Mouse (Mus musculus): ENCODE data around the gene Snrnp25. TPM values are rescaled to one million over a fixed set of nuclear protein-coding genes. Genes with fewer than 3 reads are reported as not detected.

Snrnp25 gene
- polyA plus RNA-seq, 1 experiment from 2014 or later: 108 TPM

DNA sequence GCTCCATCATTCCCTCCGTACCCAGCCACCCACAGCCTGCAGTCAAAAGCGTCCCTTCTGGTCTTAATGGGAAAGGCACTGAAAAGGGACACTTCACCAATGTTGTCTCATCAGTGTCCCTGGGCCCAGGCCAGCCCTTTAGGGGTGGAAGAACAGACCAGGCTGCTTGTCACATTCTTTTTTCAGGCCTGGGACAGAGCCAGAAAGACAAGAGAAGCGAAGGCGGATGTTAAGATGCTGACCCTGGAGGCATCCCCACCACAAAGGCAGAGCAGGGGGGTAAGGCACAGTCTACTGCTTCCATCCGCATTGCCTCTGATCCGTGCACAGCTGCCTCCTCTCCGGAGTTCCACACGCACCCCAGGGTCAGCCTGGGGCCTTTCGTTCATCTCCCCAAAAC is 15.1 kb upstream of the Snrnp25 start:
- ATAC-seq (ENCODE audit: insufficient number of reproducible peaks, low FRiP score, low TSS enrichment, low read depth): no peak
- no peak overlapping the region for H3K9ac ChIP-seq (ENCODE audit: low read length)
- no peaks in the 10 kb centered on the region for H3K4me1 ChIP-seq (ENCODE audit: control insufficient read depth, insufficient read depth, low read length)
- 86% methylated on average over 9 of the region's 9 CpGs for WGBS
- no peaks in the 10 kb centered on the region for H3K9me3 ChIP-seq (ENCODE audit: control insufficient read depth, low read length)
- no peaks in the 10 kb centered on the region for H3K36me3 ChIP-seq (ENCODE audit: control insufficient read depth, insufficient read depth, low read length)
- no peak overlapping the region for H3K4me3 ChIP-seq (ENCODE audit: low read depth, low read length)
- no peak overlapping the region for H3K4me2 ChIP-seq (ENCODE audit: low read depth, severe bottlenecking)
- no peak for DNase-seq (ENCODE audit: low spot score)
- H3K27me3 ChIP-seq (ENCODE audit: control insufficient read depth, insufficient read depth, low read length): no peaks in the 10 kb centered on the region
- H3K27ac ChIP-seq (replicated peaks; ENCODE audit: low read depth, low read length): no peak overlapping the region

DNA sequence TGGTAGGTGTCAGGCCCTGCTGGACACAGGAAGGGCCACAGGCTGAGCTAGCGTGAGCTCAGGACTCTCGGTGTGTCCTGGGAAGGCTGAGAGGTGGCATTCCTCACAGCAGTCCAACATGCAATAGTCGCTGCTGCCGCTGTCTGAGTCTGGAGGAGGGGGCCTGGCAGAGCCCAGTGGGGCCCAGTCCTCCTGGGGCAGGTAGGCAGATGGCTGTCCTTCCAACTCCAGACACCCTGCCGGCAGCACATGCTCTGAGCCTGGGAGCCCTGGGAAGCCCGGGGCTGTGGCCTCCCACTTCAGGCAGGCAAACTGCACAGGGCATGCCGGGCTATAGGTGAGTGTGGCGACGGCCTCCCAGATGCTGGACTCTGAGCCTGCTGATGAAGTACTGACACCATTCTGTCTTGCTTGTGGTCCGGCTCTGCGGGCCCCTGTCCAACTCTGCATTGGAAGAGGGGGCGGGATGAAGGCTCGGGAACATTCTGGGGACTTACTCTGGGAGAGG is 14.6 kb upstream of the Snrnp25 start:
- no peaks in the 10 kb centered on the region for H3K36me3 ChIP-seq (ENCODE audit: control insufficient read depth, insufficient read depth, low read length)
- H3K27ac ChIP-seq (replicated peaks; ENCODE audit: low read depth, low read length): no peak overlapping the region
- DNase-seq (ENCODE audit: low spot score): no peak
- no peak overlapping the region for H3K4me2 ChIP-seq (ENCODE audit: low read depth, severe bottlenecking)
- no peaks in the 10 kb centered on the region for H3K4me1 ChIP-seq (ENCODE audit: control insufficient read depth, insufficient read depth, low read length)
- no peak overlapping the region for H3K9ac ChIP-seq (ENCODE audit: low read length)
- no peak overlapping the region for H3K4me3 ChIP-seq (ENCODE audit: low read depth, low read length)
- ATAC-seq (ENCODE audit: insufficient number of reproducible peaks, low FRiP score, low TSS enrichment, low read depth): no peak
- no peaks in the 10 kb centered on the region for H3K27me3 ChIP-seq (ENCODE audit: control insufficient read depth, insufficient read depth, low read length)
- 74% methylated on average over 13 of the region's 13 CpGs for WGBS
- H3K9me3 ChIP-seq (ENCODE audit: control insufficient read depth, low read length): no peaks in the 10 kb centered on the region

DNA sequence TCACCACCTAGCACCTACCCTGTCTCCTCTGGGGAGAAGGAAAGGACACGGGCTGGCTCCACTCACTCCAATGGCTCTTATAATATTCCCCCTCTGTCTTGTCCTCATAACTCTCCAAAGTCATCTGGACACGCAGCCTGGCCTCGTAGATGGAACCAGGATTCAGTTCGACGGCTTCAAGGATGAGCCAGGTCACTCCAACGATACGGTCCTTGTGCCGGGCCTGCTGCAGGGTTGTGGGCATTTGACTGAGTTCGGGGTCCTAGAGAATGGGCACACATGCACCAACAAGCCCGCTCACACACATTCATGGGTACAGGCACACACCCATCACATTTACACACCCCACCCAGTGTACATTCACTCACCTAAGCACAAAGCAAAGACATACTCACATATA is 12.1 kb upstream of the Snrnp25 start:
- Histone ChIP-seq H3K36me3 (ENCODE audit: control insufficient read depth, insufficient read depth, low read length) (no peaks in the 10 kb centered on the region), H3K4me2 (ENCODE audit: low read depth, severe bottlenecking) (no peak overlapping the region), H3K9ac (ENCODE audit: low read length) (no peak overlapping the region), H3K4me3 (ENCODE audit: low read depth, low read length) (no peak overlapping the region), H3K4me1 (ENCODE audit: control insufficient read depth, insufficient read depth, low read length) (no peaks in the 10 kb centered on the region), H3K27me3 (ENCODE audit: control insufficient read depth, insufficient read depth, low read length) (no peaks in the 10 kb centered on the region), H3K27ac (replicated peaks; ENCODE audit: low read depth, low read length) (no peak overlapping the region), H3K9me3 (ENCODE audit: control insufficient read depth, low read length) (no peaks in the 10 kb centered on the region)
- DNase-seq (ENCODE audit: low spot score): no peak
- ATAC-seq (ENCODE audit: insufficient number of reproducible peaks, low FRiP score, low TSS enrichment, low read depth): no peak
- WGBS: 81% methylated on average over 10 of the region's 10 CpGs

DNA sequence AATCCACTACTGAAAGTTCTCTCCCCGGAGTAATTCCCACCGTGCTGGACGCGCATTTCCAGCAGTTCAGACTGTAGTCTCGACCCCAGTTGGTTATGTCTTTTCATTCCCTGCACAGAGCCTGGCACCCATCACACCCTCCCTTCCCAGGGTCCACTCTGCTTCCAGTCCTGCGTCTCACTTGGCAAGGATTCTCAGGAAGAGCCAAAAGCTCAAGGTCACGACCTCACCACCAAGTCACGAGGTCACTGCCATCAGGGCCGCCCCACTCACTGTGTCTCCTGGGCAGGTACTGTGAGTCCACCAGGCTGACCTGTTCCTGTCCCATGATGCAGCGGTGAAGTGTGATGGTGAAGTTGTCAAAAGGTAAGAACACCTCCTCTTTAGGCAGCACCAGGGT is 11.1 kb upstream of the Snrnp25 start:
- H3K36me3 ChIP-seq (ENCODE audit: control insufficient read depth, insufficient read depth, low read length): no peaks in the 10 kb centered on the region
- WGBS: 82% methylated on average over 10 of the region's 10 CpGs
- no peak for DNase-seq (ENCODE audit: low spot score)
- no peak for ATAC-seq (ENCODE audit: insufficient number of reproducible peaks, low FRiP score, low TSS enrichment, low read depth)
- no peak overlapping the region for H3K27ac ChIP-seq (replicated peaks; ENCODE audit: low read depth, low read length)
- H3K9ac ChIP-seq (ENCODE audit: low read length): no peak overlapping the region
- H3K9me3 ChIP-seq (ENCODE audit: control insufficient read depth, low read length): no peaks in the 10 kb centered on the region
- H3K27me3 ChIP-seq (ENCODE audit: control insufficient read depth, insufficient read depth, low read length): no peaks in the 10 kb centered on the region
- H3K4me1 ChIP-seq (ENCODE audit: control insufficient read depth, insufficient read depth, low read length): no peaks in the 10 kb centered on the region
- no peak overlapping the region for H3K4me3 ChIP-seq (ENCODE audit: low read depth, low read length)
- no peak overlapping the region for H3K4me2 ChIP-seq (ENCODE audit: low read depth, severe bottlenecking)

DNA sequence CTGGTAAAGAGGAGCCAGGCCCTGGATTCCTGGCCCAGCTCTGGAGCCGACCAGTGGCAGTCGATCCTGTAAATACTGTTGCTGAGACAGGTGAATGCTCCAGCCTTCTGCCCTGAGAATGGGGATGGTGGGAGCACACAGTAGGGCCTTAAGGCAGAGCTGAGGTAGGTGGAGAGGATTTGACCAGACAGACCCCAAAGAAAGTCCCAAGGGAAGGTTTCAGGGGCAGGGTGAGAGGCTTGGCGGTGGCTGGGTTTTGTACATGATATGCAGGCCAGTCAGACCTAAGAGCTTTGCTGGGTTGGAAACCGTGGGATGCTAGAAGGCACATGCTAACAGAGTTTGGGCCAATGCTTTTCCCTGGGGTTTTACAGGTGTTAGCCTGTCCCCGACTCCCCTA is 10.6 kb upstream of the Snrnp25 start:
- no peaks in the 10 kb centered on the region for H3K4me1 ChIP-seq (ENCODE audit: control insufficient read depth, insufficient read depth, low read length)
- H3K27me3 ChIP-seq (ENCODE audit: control insufficient read depth, insufficient read depth, low read length): no peaks in the 10 kb centered on the region
- no peak overlapping the region for H3K4me2 ChIP-seq (ENCODE audit: low read depth, severe bottlenecking)
- 84% methylated on average over 5 of the region's 5 CpGs for WGBS
- H3K27ac ChIP-seq (replicated peaks; ENCODE audit: low read depth, low read length): no peak overlapping the region
- H3K9ac ChIP-seq (ENCODE audit: low read length): no peak overlapping the region
- DNase-seq (ENCODE audit: low spot score) (no peak), ATAC-seq (ENCODE audit: insufficient number of reproducible peaks, low FRiP score, low TSS enrichment, low read depth) (no peak)
- H3K9me3 ChIP-seq (ENCODE audit: control insufficient read depth, low read length): no peaks in the 10 kb centered on the region
- H3K36me3 ChIP-seq (ENCODE audit: control insufficient read depth, insufficient read depth, low read length): no peaks in the 10 kb centered on the region
- no peak overlapping the region for H3K4me3 ChIP-seq (ENCODE audit: low read depth, low read length)

DNA sequence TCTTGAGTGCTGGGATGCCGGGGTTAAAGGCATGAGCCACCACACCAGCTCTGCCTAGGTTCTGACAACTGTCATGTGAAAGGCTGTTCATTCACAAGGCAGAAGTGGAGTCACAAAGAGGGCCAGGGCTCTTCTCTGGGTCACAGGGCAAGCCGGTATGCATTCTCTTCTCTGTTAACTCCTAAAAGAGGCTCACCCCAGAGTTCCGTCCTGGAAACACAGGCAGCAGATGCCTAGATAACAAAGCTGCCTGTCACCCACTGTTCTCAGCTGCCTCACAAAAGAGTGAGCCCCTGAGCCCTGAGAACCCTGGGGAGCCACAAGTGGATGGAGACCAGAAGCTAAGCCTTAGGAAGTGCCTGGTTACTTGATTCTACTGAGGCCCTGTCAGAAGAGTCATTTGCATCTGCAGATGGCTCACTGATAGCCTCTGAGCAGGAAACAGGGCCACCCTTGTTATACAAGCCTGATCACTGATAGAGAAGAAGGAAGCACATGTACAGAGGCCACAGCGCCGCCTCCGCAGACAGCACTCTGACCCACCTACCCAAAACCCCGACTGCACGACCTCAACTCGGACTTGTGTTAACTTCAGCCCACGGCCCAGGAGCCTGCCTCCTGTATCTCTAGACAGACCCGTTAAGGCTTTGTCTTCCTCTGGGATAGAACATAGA is 9.2 kb upstream of the Snrnp25 start:
- Histone ChIP-seq H3K36me3 (ENCODE audit: control insufficient read depth, insufficient read depth, low read length) (no peaks in the 10 kb centered on the region), H3K9me3 (ENCODE audit: control insufficient read depth, low read length) (no peaks in the 10 kb centered on the region), H3K4me2 (ENCODE audit: low read depth, severe bottlenecking) (no peak overlapping the region), H3K27me3 (ENCODE audit: control insufficient read depth, insufficient read depth, low read length) (no peaks in the 10 kb centered on the region), H3K27ac (replicated peaks; ENCODE audit: low read depth, low read length) (no peak overlapping the region), H3K9ac (ENCODE audit: low read length) (no peak overlapping the region), H3K4me1 (ENCODE audit: control insufficient read depth, insufficient read depth, low read length) (no peaks in the 10 kb centered on the region), H3K4me3 (ENCODE audit: low read depth, low read length) (no peak overlapping the region)
- no peak for DNase-seq (ENCODE audit: low spot score)
- 42% methylated on average over 11 of the region's 11 CpGs for WGBS
- no peak for ATAC-seq (ENCODE audit: insufficient number of reproducible peaks, low FRiP score, low TSS enrichment, low read depth)

DNA sequence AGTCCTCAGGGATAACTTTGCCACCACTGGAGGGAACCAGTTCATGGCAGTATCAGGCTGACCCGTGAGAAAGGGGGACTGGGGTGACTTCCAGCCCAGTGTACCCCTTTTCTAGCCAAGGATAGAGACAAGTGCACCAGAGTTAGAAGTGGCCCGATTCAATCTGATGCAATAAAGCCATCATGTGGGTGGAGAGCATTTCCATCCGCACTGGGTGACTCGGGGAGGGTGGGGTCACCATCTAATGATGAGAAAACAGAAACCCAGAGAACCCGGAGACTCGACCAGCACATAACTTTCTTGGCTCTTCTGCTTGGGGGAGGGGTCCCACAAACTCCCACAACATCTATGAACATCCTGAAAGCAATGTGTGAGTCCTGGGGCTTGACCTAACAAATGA is 8.5 kb upstream of the Snrnp25 start:
- H3K4me2 ChIP-seq (ENCODE audit: low read depth, severe bottlenecking): no peak overlapping the region
- H3K4me3 ChIP-seq (ENCODE audit: low read depth, low read length): no peak overlapping the region
- H3K27me3 ChIP-seq (ENCODE audit: control insufficient read depth, insufficient read depth, low read length): no peaks in the 10 kb centered on the region
- ATAC-seq (ENCODE audit: insufficient number of reproducible peaks, low FRiP score, low TSS enrichment, low read depth) (no peak), DNase-seq (ENCODE audit: low spot score) (no peak)
- no peak overlapping the region for H3K27ac ChIP-seq (replicated peaks; ENCODE audit: low read depth, low read length)
- no peaks in the 10 kb centered on the region for H3K36me3 ChIP-seq (ENCODE audit: control insufficient read depth, insufficient read depth, low read length)
- no peak overlapping the region for H3K9ac ChIP-seq (ENCODE audit: low read length)
- no peaks in the 10 kb centered on the region for H3K9me3 ChIP-seq (ENCODE audit: control insufficient read depth, low read length)
- no peaks in the 10 kb centered on the region for H3K4me1 ChIP-seq (ENCODE audit: control insufficient read depth, insufficient read depth, low read length)
- WGBS: 67% methylated on average over 6 of the region's 6 CpGs

DNA sequence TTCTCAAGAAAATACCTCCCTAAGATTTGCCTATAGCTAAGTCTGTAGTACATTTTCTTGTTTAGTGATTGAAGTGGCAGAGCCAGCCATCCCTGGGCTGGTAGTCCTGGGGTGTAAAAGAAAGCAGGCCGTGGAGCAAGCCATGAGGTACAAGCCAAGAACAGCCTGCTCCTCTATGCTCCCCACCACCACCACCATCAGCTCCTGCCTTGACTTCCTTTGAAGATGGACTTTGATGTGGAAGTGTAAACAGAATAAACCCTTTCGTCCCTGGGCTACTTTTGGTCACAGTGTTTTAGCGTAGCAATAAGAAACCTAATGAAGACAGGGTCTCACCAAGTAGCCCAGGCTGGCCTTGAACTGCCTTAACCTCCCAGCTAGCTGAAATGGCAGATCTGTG is 7.4 kb upstream of the Snrnp25 start:
- no peak overlapping the region for H3K4me2 ChIP-seq (ENCODE audit: low read depth, severe bottlenecking)

More for the DNA sequence above, 7.4 kb upstream of the Snrnp25 start:
- H3K36me3 ChIP-seq (ENCODE audit: control insufficient read depth, insufficient read depth, low read length): no peaks in the 10 kb centered on the region
- H3K27ac ChIP-seq (replicated peaks; ENCODE audit: low read depth, low read length): no peak overlapping the region
- H3K9me3 ChIP-seq (ENCODE audit: control insufficient read depth, low read length): no peaks in the 10 kb centered on the region
- H3K4me3 ChIP-seq (ENCODE audit: low read depth, low read length): no peak overlapping the region
- no peak for DNase-seq (ENCODE audit: low spot score)
- no peaks in the 10 kb centered on the region for H3K4me1 ChIP-seq (ENCODE audit: control insufficient read depth, insufficient read depth, low read length)
- 19% methylated on average over 3 of the region's 3 CpGs for WGBS
- H3K9ac ChIP-seq (ENCODE audit: low read length): no peak overlapping the region
- H3K27me3 ChIP-seq (ENCODE audit: control insufficient read depth, insufficient read depth, low read length): no peaks in the 10 kb centered on the region
- ATAC-seq (ENCODE audit: insufficient number of reproducible peaks, low FRiP score, low TSS enrichment, low read depth): no peak
